Mouse (Mus musculus) embryonic facial prominence, embryonic 10.5 days (tissue): ENCODE data around the gene Hhatl. TPM values are rescaled to one million over a fixed set of nuclear protein-coding genes. Genes with fewer than 3 reads are reported as not detected.

Source experiments
- DNase-seq: peaks from one replicate; pipeline ENCODE4 v3.0.0-alpha.2; 2017; ENCODE audit warnings: low spot score
- H3K27ac ChIP-seq: fragments of 300-500 bp; sonication (generic); replicated peaks from 2 replicates; pipeline ENCODE4 v1.5.1; 2016; ENCODE audit warnings: mild to moderate bottlenecking
- H3K27me3 ChIP-seq: fragments of 300-500 bp; sonication (generic); replicated peaks from 2 replicates; pipeline ENCODE4 v1.6.1; 2016; ENCODE audit warnings: low read depth, mild to moderate bottlenecking; ENCODE audit not compliant: poor library complexity, severe bottlenecking
- H3K36me3 ChIP-seq: fragments of 300-500 bp; sonication (generic); replicated peaks from 2 replicates; pipeline ENCODE4 v1.6.1; 2016; ENCODE audit warnings: mild to moderate bottlenecking, moderate library complexity
- H3K4me1 ChIP-seq: fragments of 300-500 bp; sonication (generic); 2 replicates; pipeline ENCODE4 v1.6.1; 2016
- H3K4me3 ChIP-seq: fragments of 300-500 bp; sonication (generic); 2 replicates; pipeline ENCODE4 v1.5.1; 2016; ENCODE audit warnings: mild to moderate bottlenecking, moderate library complexity
- H3K9me3 ChIP-seq: fragments of 300-500 bp; sonication (generic); 2 replicates; pipeline ENCODE4 v1.6.1; 2016; ENCODE audit warnings: mild to moderate bottlenecking
- WGBS: fragments of 180-500 bp; shearing (Covaris S2); methylation state at CpG from one replicate; pipeline ENCODE4 v1.1.7; 2016; 5-methylcytosine and 5-hydroxymethylcytosine counted together
- polyA plus RNA-seq: library from polyadenylated mRNA; unstranded; fragments of >200 nt; fragmentation: Nextera tagmentation; extraction: Ambion mirVana; gene quantifications from 2 replicates; pipeline ENCODE4 v1.2.1, GENCODE M21; 2016

Gene Hhatl
- polyA plus RNA-seq, 1 experiment from 2014 or later: not detected

GRCm38 (mm10) chr9:121822585-121822991 is 30.3 kb upstream of the Hhatl start:
- Histone ChIP-seq H3K9me3 (no peaks in the 10 kb centered on the region), H3K27me3 (no peaks in the 10 kb centered on the region), H3K27ac (no peak overlapping the region), H3K36me3 (no peaks in the 10 kb centered on the region), H3K4me1 (peaks cover 11% of the 10 kb centered on the region), H3K4me3 (no peak overlapping the region)
- DNase-seq: no peak
- 88% methylated on average over 6 of the region's 6 CpGs for WGBS

- no peak overlapping the region for H3K27ac ChIP-seq
- peaks cover 7% of the 10 kb centered on the region; the same call in 1 of the 2 replicates for H3K4me1 ChIP-seq
- H3K36me3 ChIP-seq: no peaks in the 10 kb centered on the region
- no peaks in the 10 kb centered on the region for H3K27me3 ChIP-seq
- no peak overlapping the region for H3K4me3 ChIP-seq
- WGBS: 69% methylated on average over 5 of the region's 5 CpGs
- no peaks in the 10 kb centered on the region for H3K9me3 ChIP-seq
- no peak for DNase-seq
Observed at GRCm38 (mm10) chr9:121820765-121821164, 28.5 kb upstream of the Hhatl start.

- H3K27me3 ChIP-seq: no peaks in the 10 kb centered on the region
- no peak for DNase-seq
- H3K4me1 ChIP-seq: peaks cover 7% of the 10 kb centered on the region; the same call in 1 of the 2 replicates
- WGBS: 53% methylated on average over 7 of the region's 7 CpGs
- no peaks in the 10 kb centered on the region for H3K36me3 ChIP-seq
- no peaks in the 10 kb centered on the region for H3K9me3 ChIP-seq
- no peak overlapping the region for H3K27ac ChIP-seq
- H3K4me3 ChIP-seq: no peak overlapping the region
Observed at GRCm38 (mm10) chr9:121819771-121820471, 27.6 kb upstream of the Hhatl start.

GRCm38 (mm10) chr9:121819073-121819770 is 26.9 kb upstream of the Hhatl start:
- no peaks in the 10 kb centered on the region for H3K27me3 ChIP-seq
- no peak for DNase-seq
- no peaks in the 10 kb centered on the region for H3K9me3 ChIP-seq
- H3K4me3 ChIP-seq: no peak overlapping the region
- WGBS: 76% methylated on average over 9 of the region's 9 CpGs
- H3K36me3 ChIP-seq: no peaks in the 10 kb centered on the region
- H3K4me1 ChIP-seq: peaks cover 7% of the 10 kb centered on the region; the same call in 1 of the 2 replicates
- H3K27ac ChIP-seq: no peak overlapping the region

GRCm38 (mm10) chr9:121815183-121815582 is 22.9 kb upstream of the Hhatl start:
- no peaks in the 10 kb centered on the region for H3K27me3 ChIP-seq
- 62% methylated on average over 6 of the region's 6 CpGs for WGBS
- H3K36me3 ChIP-seq: no peaks in the 10 kb centered on the region
- H3K9me3 ChIP-seq: no peaks in the 10 kb centered on the region
- no peak overlapping the region for H3K4me3 ChIP-seq
- peaks cover 15% of the 10 kb centered on the region for H3K4me1 ChIP-seq
- no peak for DNase-seq
- no peak overlapping the region for H3K27ac ChIP-seq

GRCm38 (mm10) chr9:121810081-121810821 is 17.9 kb upstream of the Hhatl start:
- Histone ChIP-seq H3K9me3 (no peaks in the 10 kb centered on the region), H3K27me3 (no peaks in the 10 kb centered on the region), H3K27ac (peak overlapping the region; percentile 70), H3K4me1 (peaks cover 42% of the 10 kb centered on the region), H3K4me3 (peak overlapping the region; percentile 5; the same call in 1 of the 2 replicates), H3K36me3 (no peaks in the 10 kb centered on the region)
- 23% methylated on average over 15 of the region's 15 CpGs for WGBS
- DNase-seq: no peak

GRCm38 (mm10) chr9:121808511-121808910 is 16.2 kb upstream of the Hhatl start:
- Histone ChIP-seq H3K4me3 (no peak overlapping the region), H3K36me3 (no peaks in the 10 kb centered on the region), H3K27me3 (no peaks in the 10 kb centered on the region), H3K4me1 (peaks cover 42% of the 10 kb centered on the region), H3K9me3 (no peaks in the 10 kb centered on the region), H3K27ac (peak overlapping the region; percentile 45)
- DNase-seq: no peak
- WGBS: 42% methylated on average over 3 of the region's 3 CpGs

- no peaks in the 10 kb centered on the region for H3K27me3 ChIP-seq
- H3K4me3 ChIP-seq: no peak overlapping the region
- H3K36me3 ChIP-seq: no peaks in the 10 kb centered on the region
- H3K4me1 ChIP-seq: peaks cover 43% of the 10 kb centered on the region
- 67% methylated on average over 7 of the region's 7 CpGs for WGBS
- DNase-seq: no peak
- H3K9me3 ChIP-seq: no peaks in the 10 kb centered on the region
- H3K27ac ChIP-seq: peak overlapping the region; percentile 4
Observed at GRCm38 (mm10) chr9:121807947-121808346, 15.6 kb upstream of the Hhatl start.

- Histone ChIP-seq H3K27ac (peak overlapping the region; percentile 4), H3K36me3 (no peaks in the 10 kb centered on the region), H3K4me3 (no peak overlapping the region), H3K27me3 (no peaks in the 10 kb centered on the region), H3K4me1 (peaks cover 47% of the 10 kb centered on the region), H3K9me3 (no peaks in the 10 kb centered on the region)
- DNase-seq: no peak
- 42% methylated on average over 1 of the region's 1 CpGs for WGBS
Observed at GRCm38 (mm10) chr9:121807546-121807945, 15.2 kb upstream of the Hhatl start.

- no peak for DNase-seq
- Histone ChIP-seq H3K27ac (no peak overlapping the region), H3K9me3 (no peaks in the 10 kb centered on the region), H3K27me3 (no peaks in the 10 kb centered on the region; the same call in 1 of the 2 replicates), H3K4me3 (no peak overlapping the region), H3K4me1 (peaks cover 33% of the 10 kb centered on the region), H3K36me3 (no peaks in the 10 kb centered on the region)
- 62% methylated on average over 7 of the region's 7 CpGs for WGBS
Observed at GRCm38 (mm10) chr9:121802747-121803146, 10.4 kb upstream of the Hhatl start.

GRCm38 (mm10) chr9:121798887-121799520 is 6.7 kb upstream of the Hhatl start:
- Histone ChIP-seq H3K27me3 (no peaks in the 10 kb centered on the region; the same call in 1 of the 2 replicates), H3K27ac (no peak overlapping the region), H3K4me3 (no peak overlapping the region), H3K36me3 (no peaks in the 10 kb centered on the region), H3K9me3 (no peaks in the 10 kb centered on the region), H3K4me1 (peaks cover 26% of the 10 kb centered on the region)
- WGBS: 29% methylated on average over 6 of the region's 6 CpGs
- no peak for DNase-seq

GRCm38 (mm10) chr9:121797722-121798121 is 5.4 kb upstream of the Hhatl start:
- peak; percentile 61 for DNase-seq
- Histone ChIP-seq H3K36me3 (no peaks in the 10 kb centered on the region), H3K27ac (no peak overlapping the region), H3K4me1 (peaks cover 23% of the 10 kb centered on the region), H3K4me3 (peak overlapping the region; percentile 23; the same call in 1 of the 2 replicates), H3K27me3 (no peaks in the 10 kb centered on the region; the same call in 1 of the 2 replicates), H3K9me3 (no peaks in the 10 kb centered on the region)
- WGBS: 14% methylated on average over 12 of the region's 12 CpGs
